Mouse (Mus musculus): Measurements from ENCODE around the gene Lrrc73.

DNA sequence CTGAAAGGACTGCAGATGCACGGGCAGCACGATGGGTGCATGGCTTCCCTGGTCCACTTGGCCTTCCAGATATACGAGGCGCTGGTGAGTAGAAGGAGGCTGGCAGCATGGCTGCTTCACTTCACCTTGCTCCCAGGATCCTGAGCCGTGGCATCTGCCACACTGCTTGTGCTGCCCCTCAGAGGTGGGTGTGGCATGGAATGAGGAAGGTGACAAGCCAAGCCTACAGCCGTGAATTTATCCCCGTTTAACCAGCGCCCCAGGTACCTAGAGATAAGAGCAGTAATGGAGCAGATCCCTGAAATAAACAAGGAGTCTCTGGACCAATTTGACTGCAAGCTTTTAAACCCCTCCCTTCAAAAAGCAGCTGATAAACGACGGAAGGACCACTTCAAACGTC lies 11.9 kb upstream of the Lrrc73 start:
- TF ChIP-seq CTCF (IDR thresholded peaks at IDR 0.05; ENCODE audit: low read depth) (no peak), EP300 (IDR thresholded peaks at IDR 0.05; ENCODE audit: low read depth) (no peak)
